10 mouse cellular contexts compared by ENCODE assay signal in genomic region chr9:44126746-44127145, GRCm38 (mm10). TPM values are rescaled to one million over a fixed set of nuclear protein-coding genes. Genes with fewer than 3 reads are reported as not detected.
A peak's percentile ranks its signal among the peaks of the same experiment; 100 is the strongest.
DNase-seq lines count a peak whose midpoint lies in the region; ATAC-seq and TF ChIP-seq lines count a peak whose summit lies in the region.
"Had no signal": no experiment of that assay in that cellular context is flagged by ENCODE, and none has a peak within 500 bp of the region (broad histone marks: within the 10 kb centered on the region; RNA-seq: fewer than 3 reads in every experiment).

No protein-coding gene starts in this region.

- no peak for TF ChIP-seq CTCF in liver, adult 2 months (IDR thresholded peaks at IDR 0.05; ENCODE audit: low read depth, low read length)

- H3K9me3 ChIP-seq in heart, embryonic 12.5 days (replicated peaks): no peaks in the 10 kb centered on the region
- no peaks in the 10 kb centered on the region for H3K9me3 ChIP-seq in limb, embryonic 12.5 days
- H3K9me3 ChIP-seq in neural tube, embryonic 15.5 days (replicated peaks): no peaks in the 10 kb centered on the region
- H3K9me3 ChIP-seq: embryonic facial prominence, embryonic 13.5 days; hindbrain, embryonic 12.5 days had no signal

- intact Hi-C loops in heart, postnatal 10 days (cut with DNase I): loop anchor here (1.0 to 5.0 kb wide), 3 partner anchors 56 to 266 kb away; no protein-coding TSS in a partner anchor

- no peak for DNase-seq in heart, postnatal 10 days
- DNase-seq in liver, adult 2 months (ENCODE audit: extremely low read depth, low read depth, low spot score): peak; percentile 77
- DNase-seq in liver: no peak
- no peak for DNase-seq in retina, postnatal 1 day

- 77% methylated on average over 3 of the region's 3 CpGs for WGBS in heart, embryonic 12.5 days
- WGBS in liver, adult 2 months: 32% methylated on average over 3 of the region's 3 CpGs
- WGBS in limb, embryonic 12.5 days: 87% methylated on average over 3 of the region's 3 CpGs
- 94% methylated on average over 3 of the region's 3 CpGs for WGBS in neural tube, embryonic 15.5 days

- H3K4me1 ChIP-seq in heart, embryonic 12.5 days (replicated peaks): peaks cover 48% of the 10 kb centered on the region
- peaks cover 14% of the 10 kb centered on the region for H3K4me1 ChIP-seq in liver, adult 2 months (ENCODE audit: control insufficient read depth, insufficient read depth, low read length)
- H3K4me1 ChIP-seq in limb, embryonic 12.5 days (replicated peaks): peaks cover 31% of the 10 kb centered on the region
- H3K4me1 ChIP-seq in neural tube, embryonic 15.5 days: peaks cover 29% of the 10 kb centered on the region

- H3K4me3 ChIP-seq in heart, embryonic 12.5 days: no peak overlapping the region
- H3K4me3 ChIP-seq in liver, adult 2 months (ENCODE audit: insufficient read depth, low read depth, low read length): no peak overlapping the region
- no peak overlapping the region for H3K4me3 ChIP-seq in limb, embryonic 12.5 days (replicated peaks)
- H3K4me3 ChIP-seq in neural tube, embryonic 15.5 days (replicated peaks): no peak overlapping the region
- H3K4me3 ChIP-seq: embryonic facial prominence, embryonic 13.5 days; hindbrain, embryonic 12.5 days had no signal

- H3K79me2 ChIP-seq in liver, adult 2 months (ENCODE audit: control insufficient read depth, insufficient read depth, low read length): no peaks in the 10 kb centered on the region

- no peak for ATAC-seq in heart, embryonic 12.5 days (ENCODE audit: insufficient number of reproducible peaks, low FRiP score)
- no peak for ATAC-seq in limb, embryonic 12.5 days (ENCODE audit: insufficient number of reproducible peaks, insufficient read depth, low FRiP score, low TSS enrichment, low read depth)
- ATAC-seq in neural tube, embryonic 15.5 days (ENCODE audit: low FRiP score): no peak

- H3K27ac ChIP-seq in heart, embryonic 12.5 days (ENCODE audit: poor library complexity, severe bottlenecking): 0 out of 2 replicates have a peak overlapping the region, but pooled peaks have one; percentile 13
- peak overlapping the region; percentile 71 for H3K27ac ChIP-seq in liver, adult 2 months (replicated peaks; ENCODE audit: insufficient read depth, low read depth, low read length)
- H3K27ac ChIP-seq in limb, embryonic 12.5 days: 0 out of 2 replicates have a peak overlapping the region, but pooled peaks have one; percentile 51
- peak overlapping the region; percentile 38; the same call in 1 of the 2 replicates for H3K27ac ChIP-seq in neural tube, embryonic 15.5 days (replicated peaks)
- H3K27ac ChIP-seq: embryonic facial prominence, embryonic 13.5 days; hindbrain, embryonic 12.5 days had no signal

- no peaks in the 10 kb centered on the region for H3K36me3 ChIP-seq in heart, embryonic 12.5 days
- H3K36me3 ChIP-seq in liver, adult 2 months (ENCODE audit: control insufficient read depth, insufficient read depth, low read length): no peaks in the 10 kb centered on the region
- H3K36me3 ChIP-seq in limb, embryonic 12.5 days: no peaks in the 10 kb centered on the region
- H3K36me3 ChIP-seq in neural tube, embryonic 15.5 days: no peaks in the 10 kb centered on the region
- H3K36me3 ChIP-seq: embryonic facial prominence, embryonic 13.5 days; hindbrain, embryonic 12.5 days had no signal

- no peak for TF ChIP-seq POLR2A in liver, adult 2 months (IDR thresholded peaks at IDR 0.05; ENCODE audit: extremely low read depth, insufficient read depth, low read length)

- H3K9ac ChIP-seq in heart, embryonic 12.5 days: no peak overlapping the region
- H3K9ac ChIP-seq in liver, adult 2 months (ENCODE audit: low read depth, low read length): no peak overlapping the region
- H3K9ac ChIP-seq in limb, embryonic 12.5 days (replicated peaks): no peak overlapping the region
- no peak overlapping the region for H3K9ac ChIP-seq in neural tube, embryonic 15.5 days (replicated peaks)
- H3K9ac ChIP-seq: embryonic facial prominence, embryonic 13.5 days; hindbrain, embryonic 12.5 days had no signal

- no peaks in the 10 kb centered on the region for H3K27me3 ChIP-seq in heart, embryonic 12.5 days (replicated peaks)
- H3K27me3 ChIP-seq in liver, adult 2 months (ENCODE audit: control insufficient read depth, insufficient read depth, low read length): peaks cover 4% of the 10 kb centered on the region; the same call in 1 of the 2 replicates
- H3K27me3 ChIP-seq in limb, embryonic 12.5 days: peaks cover 26% of the 10 kb centered on the region
- H3K27me3 ChIP-seq in neural tube, embryonic 15.5 days (replicated peaks): peaks cover 15% of the 10 kb centered on the region

- H3K4me2 ChIP-seq in heart, embryonic 12.5 days: peak overlapping the region; percentile 48; the same call in 1 of the 2 replicates
- peak overlapping the region; percentile 39 for H3K4me2 ChIP-seq in limb, embryonic 12.5 days
- H3K4me2 ChIP-seq in neural tube, embryonic 15.5 days: no peak overlapping the region

RNA-seq across cellular contexts. Expression of gene Mcam, which starts 7.5 kb away (rescaled TPM):
- polyA plus RNA-seq in heart, embryonic 12.5 days (2016; fragmentation: Nextera tagmentation; extraction: Ambion mirVana): 129 and 130 TPM in 2 replicates
- 100 to 1,000 TPM; 147 to 156 TPM for total RNA-seq in heart, postnatal 10 days (2021)
- 3.6 and 6.7 TPM in 2 replicates for total RNA-seq in liver, adult 2 months (2014; rRNA removed)
- polyA plus RNA-seq in liver, adult 2 months (2012; rRNA removed): 4.2 and 4.5 TPM in 2 replicates
- 18.0 and 18.1 TPM in 2 replicates for polyA plus RNA-seq in limb, embryonic 12.5 days (2016; fragmentation: Nextera tagmentation; extraction: Ambion mirVana)
- polyA plus RNA-seq in neural tube, embryonic 15.5 days (2015; fragmentation: Nextera tagmentation; extraction: Ambion mirVana): 17.3 and 22.6 TPM in 2 replicates

RNA-seq across cellular contexts. Expression of gene Rnf26, which starts 13.4 kb away (rescaled TPM):
- 48.4 and 51.3 TPM in 2 replicates for polyA plus RNA-seq in heart, embryonic 12.5 days (2016; fragmentation: Nextera tagmentation; extraction: Ambion mirVana)
- total RNA-seq in heart, postnatal 10 days (2021): 10 to 100 TPM; 18.1 TPM
- total RNA-seq in liver, adult 2 months (2014; rRNA removed): 3.1 and 5.0 TPM in 2 replicates
- polyA plus RNA-seq in liver, adult 2 months (2012; rRNA removed): 16.7 and 19.0 TPM in 2 replicates
- polyA plus RNA-seq in limb, embryonic 12.5 days (2016; fragmentation: Nextera tagmentation; extraction: Ambion mirVana): 89.6 and 91.4 TPM in 2 replicates
- 33.7 and 42.5 TPM in 2 replicates for polyA plus RNA-seq in neural tube, embryonic 15.5 days (2015; fragmentation: Nextera tagmentation; extraction: Ambion mirVana)

RNA-seq across cellular contexts. Expression of gene Gm49380, which starts 13.4 kb away (rescaled TPM):
- polyA plus RNA-seq in heart, embryonic 12.5 days (2016; fragmentation: Nextera tagmentation; extraction: Ambion mirVana): 0.20 TPM in 1 of 2 replicates, not detected in the other
- total RNA-seq in heart, postnatal 10 days (2021): under 1 TPM; 0.10 to 0.12 TPM
- total RNA-seq in liver, adult 2 months (2014; rRNA removed): 0.09 TPM in 1 of 2 replicates, not detected in the other
- not detected in 2 replicates for polyA plus RNA-seq in liver, adult 2 months (2012; rRNA removed)
- 0.08 and 0.17 TPM in 2 replicates for polyA plus RNA-seq in limb, embryonic 12.5 days (2016; fragmentation: Nextera tagmentation; extraction: Ambion mirVana)
- polyA plus RNA-seq in neural tube, embryonic 15.5 days (2015; fragmentation: Nextera tagmentation; extraction: Ambion mirVana): 0.15 and 0.58 TPM in 2 replicates
- total RNA-seq: megakaryocyte progenitor cell, adult 5-6 weeks had no signal

RNA-seq across cellular contexts. Expression of gene C1qtnf5, which starts 19.7 kb away (rescaled TPM):
- polyA plus RNA-seq in heart, embryonic 12.5 days (2016; fragmentation: Nextera tagmentation; extraction: Ambion mirVana): 0.67 and 1.1 TPM in 2 replicates
- total RNA-seq in heart, postnatal 10 days (2021): 10 to 100 TPM; 15.5 to 21.3 TPM
- 2.7 and 3.0 TPM in 2 replicates for total RNA-seq in liver, adult 2 months (2014; rRNA removed)
- polyA plus RNA-seq in liver, adult 2 months (2012; rRNA removed): 5.6 and 5.7 TPM in 2 replicates
- 0.84 TPM in 1 of 2 replicates, not detected in the other for polyA plus RNA-seq in limb, embryonic 12.5 days (2016; fragmentation: Nextera tagmentation; extraction: Ambion mirVana)
- 5.8 and 9.3 TPM in 2 replicates for polyA plus RNA-seq in neural tube, embryonic 15.5 days (2015; fragmentation: Nextera tagmentation; extraction: Ambion mirVana)
- total RNA-seq: megakaryocyte progenitor cell, adult 5-6 weeks had no signal

RNA-seq across cellular contexts. Expression of gene Mfrp, which starts 25.2 kb away (rescaled TPM):
- polyA plus RNA-seq in heart, embryonic 12.5 days (2016; fragmentation: Nextera tagmentation; extraction: Ambion mirVana): not detected in 2 replicates
- total RNA-seq in heart, postnatal 10 days (2021): not detected
- total RNA-seq in liver, adult 2 months (2014; rRNA removed): under 0.01 TPM in 1 of 2 replicates, not detected in the other
- not detected in 2 replicates for polyA plus RNA-seq in liver, adult 2 months (2012; rRNA removed)
- 0.29 and 0.40 TPM in 2 replicates for polyA plus RNA-seq in limb, embryonic 12.5 days (2016; fragmentation: Nextera tagmentation; extraction: Ambion mirVana)
- polyA plus RNA-seq in neural tube, embryonic 15.5 days (2015; fragmentation: Nextera tagmentation; extraction: Ambion mirVana): 0.08 and 0.28 TPM in 2 replicates

Comparison
In these comparisons a context has a peak if more than half of its experiments do, and no peak if none do; other contexts are left out.
1. H3K27ac ChIP-seq: peak in every context shown above with its lines; median percentile 71 in liver, adult 2 months; 51 in limb, embryonic 12.5 days; 38 in neural tube, embryonic 15.5 days; 13 in heart, embryonic 12.5 days.